Mouse (Mus musculus): ENCODE results near the gene Epp13.
"Not testable (repeated sequence)": the region's sequence is repeated elsewhere in the genome, so short reads cannot be mapped to it uniquely, and the experiment has no call there.

Gene Epp13

DNA sequence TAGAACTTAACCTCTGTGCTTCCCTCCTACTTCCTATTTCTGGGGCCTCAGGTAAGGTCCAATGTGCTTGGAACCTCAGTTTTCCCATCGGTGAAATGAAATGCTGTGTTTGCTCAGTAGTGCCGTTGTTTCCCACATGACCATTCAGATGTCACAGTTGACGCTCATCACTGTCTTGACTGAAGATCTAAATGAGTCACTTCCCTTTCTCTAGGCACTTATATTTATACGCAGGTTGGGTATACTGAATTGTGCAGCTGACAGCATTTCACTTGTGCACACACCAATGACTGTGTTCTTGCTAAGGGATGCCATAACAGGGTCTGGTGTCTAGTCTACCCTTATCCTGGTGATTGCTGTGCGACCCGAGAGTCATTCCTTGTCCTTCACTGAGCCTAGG lies 32.9 kb downstream of the Epp13 start:
- no peak for DNase-seq (ENCODE audit: low spot score in 2 of 2)

DNA sequence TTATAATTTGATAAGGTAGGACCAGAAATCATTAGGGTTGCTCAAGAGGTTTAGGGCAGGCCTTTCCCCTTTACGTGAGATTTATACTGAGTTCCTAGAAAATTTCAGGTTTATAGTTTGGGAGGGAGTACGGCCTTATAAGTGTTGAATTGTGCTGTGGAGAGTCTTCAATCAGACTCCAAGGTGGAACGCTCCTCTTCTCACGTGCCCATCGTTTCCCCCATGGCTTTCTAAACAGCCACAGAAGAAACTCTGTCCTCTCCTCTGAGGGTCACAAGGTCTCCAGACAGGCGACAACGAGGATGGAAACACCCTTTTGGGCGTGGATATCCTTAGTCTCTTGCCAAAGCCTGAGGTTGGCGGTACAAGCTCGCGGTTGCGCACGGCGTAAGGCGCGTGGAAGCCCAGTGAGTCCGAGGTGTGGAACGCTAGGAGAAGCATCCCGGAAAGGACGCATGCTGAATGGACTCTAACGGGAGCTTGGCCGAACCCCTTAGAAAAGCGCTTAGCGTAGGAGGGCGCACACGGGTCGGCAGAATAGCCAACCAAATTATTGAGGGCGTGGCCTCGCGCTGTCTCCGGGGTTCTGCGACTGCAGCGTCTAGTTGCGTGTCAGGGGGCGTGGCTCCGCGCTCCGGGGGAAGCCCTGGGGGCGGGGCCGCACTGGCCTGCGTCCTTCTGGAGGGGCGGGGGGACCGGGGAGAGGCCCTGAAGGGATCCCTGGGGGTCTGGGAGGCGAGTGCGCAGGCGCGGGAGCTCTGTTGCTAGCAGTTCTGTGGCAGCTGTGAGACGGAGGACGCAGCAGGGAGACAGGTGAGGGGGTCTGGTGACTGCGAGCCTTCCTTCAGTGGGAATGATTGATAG lies 33.6 kb downstream of the Epp13 start, which contains the start of gene Zfp667:
Gene Zfp667 (plus strand): TSS at position 738 of the 864 bp plus-strand sequence.
- peak; percentile 95 to 97 for DNase-seq (ENCODE audit: low spot score in 2 of 2)

DNA sequence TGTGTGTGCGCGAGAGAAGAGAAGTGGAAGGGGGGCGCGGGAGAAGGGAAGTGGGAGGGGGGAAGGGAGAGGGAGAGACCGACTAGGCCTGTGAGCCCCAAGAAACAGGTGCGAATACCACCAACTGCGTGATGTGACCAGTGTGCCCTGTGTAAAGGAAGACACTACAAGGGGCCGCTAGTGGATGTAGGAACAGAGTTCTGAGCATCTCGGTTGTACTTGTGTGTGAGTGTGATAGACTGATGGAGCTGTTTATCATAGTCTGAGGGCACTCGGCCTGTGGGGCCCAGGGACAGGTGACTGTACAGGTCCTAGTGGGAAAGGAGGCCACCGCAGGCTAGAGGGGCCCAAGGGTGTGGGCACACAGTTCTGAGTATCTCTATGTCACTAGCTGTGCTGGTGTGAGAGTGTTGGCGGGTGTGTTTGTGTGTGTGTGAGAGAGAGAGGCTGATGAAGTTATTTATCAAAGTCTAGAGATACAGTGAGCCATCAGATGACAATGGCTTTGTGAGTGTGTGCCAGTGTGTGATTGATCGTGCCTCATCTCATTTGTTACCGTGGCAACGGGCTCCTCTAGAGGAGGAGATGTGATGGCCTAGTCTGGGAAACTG lies 34.5 kb downstream of the Epp13 start:
- peak in 1 of 2 experiments; percentile 17 for DNase-seq (ENCODE audit: low spot score in 2 of 2)

DNA sequence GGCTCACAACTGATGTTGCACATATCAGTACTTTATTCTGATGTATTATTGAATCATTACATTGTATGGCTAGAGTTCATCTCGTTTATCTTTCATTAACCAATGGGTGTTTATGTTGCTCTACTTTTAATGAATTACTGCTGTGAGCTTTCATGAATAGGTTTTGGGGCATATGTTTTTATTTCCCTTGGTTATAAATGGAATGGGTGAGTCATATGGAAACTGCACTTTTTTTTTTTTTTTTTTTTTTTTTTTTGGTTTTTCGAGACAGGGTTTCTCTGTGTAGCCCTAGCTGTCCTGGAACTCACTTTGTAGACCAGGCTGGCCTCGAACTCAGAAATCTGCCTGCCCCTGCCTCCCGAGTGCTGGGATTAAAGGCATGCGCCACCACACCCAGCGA lies 38.6 kb downstream of the Epp13 start:
- DNase-seq (ENCODE audit: low spot score in 2 of 2) = not testable (repeated sequence)

DNA sequence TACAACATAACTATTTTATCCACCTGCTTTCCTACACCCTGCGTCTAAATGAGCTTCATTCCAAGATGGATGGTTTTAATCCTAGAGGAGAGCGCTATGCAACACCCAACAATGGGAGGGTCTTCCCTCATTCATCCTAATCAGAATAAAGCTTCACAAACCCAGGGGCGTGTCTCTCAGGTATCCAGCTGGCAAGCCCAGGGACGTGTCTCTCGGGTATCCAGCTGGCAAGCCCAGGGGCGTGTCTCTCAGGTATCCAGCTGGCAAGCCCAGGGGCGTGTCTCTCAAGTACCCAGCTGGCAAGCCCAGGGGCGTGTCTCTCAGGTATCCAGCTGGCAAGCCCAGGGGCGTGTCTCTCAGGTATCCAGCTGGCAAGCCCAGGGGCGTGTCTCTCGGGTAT lies 48.3 kb downstream of the Epp13 start:
- not testable (repeated sequence) for DNase-seq (ENCODE audit: low spot score in 2 of 2)

DNA sequence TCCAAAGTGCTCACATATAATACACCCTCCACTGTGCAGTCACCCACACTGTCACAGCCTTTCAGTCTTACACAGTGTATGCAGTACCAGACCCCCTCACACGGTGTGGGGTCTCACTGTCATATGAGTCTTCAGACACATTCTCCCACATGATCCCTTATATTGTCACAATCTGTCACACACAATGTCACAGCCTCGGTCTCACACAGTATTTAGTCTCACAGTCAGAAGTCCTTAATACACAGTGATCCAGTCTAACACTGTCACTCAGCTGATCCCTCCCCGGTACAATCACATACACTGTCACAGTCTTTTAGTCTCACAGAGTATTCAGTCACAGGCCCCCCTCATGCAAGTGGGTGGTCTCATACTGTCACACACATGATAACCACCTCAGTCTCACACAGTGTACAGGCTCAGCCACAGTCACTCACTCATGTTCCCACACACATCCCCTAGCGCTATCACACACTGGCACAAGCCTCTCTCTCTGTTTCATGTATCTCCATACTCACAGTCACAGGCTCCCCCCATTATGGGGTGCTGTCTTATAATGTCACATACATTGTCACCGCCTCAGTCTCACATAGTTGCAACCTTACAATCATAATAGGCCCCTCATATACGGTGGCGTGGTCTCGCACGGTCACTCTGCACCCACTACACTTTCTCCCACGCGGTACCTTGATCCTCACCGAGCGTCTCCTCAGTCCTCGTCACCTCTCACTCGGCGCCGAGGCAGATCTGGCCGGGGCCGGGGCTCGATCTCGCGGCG lies 78.1 kb downstream of the Epp13 start:
- peak; percentile 24 to 26 for DNase-seq (ENCODE audit: low spot score in 2 of 2)

DNA sequence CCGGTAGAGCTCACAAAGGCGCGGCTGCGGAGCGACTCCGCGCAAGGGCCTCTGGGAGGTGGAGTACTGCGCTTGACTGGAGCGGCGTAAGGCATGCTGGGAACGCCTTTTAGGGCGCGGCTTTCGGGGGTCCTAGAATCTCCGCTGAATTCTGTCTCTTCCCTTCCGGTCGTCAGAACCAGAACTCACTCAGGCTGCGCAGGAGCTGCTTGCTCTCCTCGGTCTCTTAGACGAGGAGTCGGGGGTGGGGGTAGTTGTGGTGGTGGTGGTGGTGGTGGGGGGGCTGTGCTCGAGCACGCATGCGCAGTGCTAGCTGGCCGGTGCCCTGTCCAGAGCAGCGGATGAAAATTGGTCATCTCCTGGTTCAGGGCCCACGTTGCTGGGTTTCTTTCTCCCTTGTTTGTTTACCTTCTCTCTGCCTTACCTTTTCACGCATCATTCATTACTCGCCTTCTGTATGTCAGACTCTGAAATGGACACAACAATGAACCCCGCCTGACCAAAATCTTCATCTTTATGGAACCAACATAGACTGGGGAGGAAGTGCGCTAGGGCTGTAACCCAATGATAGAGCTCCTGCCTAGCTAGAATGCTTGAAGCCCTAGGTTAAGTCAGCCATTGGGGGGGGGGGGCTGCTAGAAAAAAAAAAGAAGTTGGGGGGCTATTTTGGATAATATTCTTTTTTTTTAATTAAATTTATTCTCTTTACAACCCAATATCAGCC lies 78.9 kb downstream of the Epp13 start, which contains the start of gene Zfp583:
Gene Zfp583 (minus strand): TSS at position 53 of the 724 bp plus-strand sequence.
- peak; percentile 74 to 83 for DNase-seq (ENCODE audit: low spot score in 2 of 2)
